Mouse (Mus musculus) cerebellum, postnatal 10 days (tissue): Measurements from ENCODE around the gene Sec14l1.

Source experiments
- DNase-seq, 2 experiments: peaks; one replicate each; pipeline ENCODE4 v3.0.0; 2021; ENCODE audit warnings: mixed read lengths in 2 of 2

The Sec14l1 gene

DNA sequence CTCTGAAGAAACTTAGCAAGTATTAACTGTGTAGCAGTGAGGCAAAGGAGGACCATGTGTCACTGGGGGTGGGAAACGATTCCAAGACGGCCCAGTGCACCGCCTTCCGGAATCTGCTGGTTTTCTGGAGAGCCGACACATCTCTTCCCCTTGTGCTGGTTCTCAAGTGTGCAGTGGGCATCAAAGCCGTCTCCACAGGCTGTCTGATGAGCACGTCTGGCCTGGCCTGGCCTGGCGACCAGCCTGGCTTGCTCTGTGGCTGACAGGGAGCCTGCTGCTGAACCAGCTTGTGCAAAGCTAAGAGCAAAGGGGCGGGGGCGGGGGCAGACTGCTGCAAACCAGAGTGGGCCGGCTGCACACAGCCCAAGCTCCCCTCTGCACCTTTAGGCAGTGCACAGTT lies 14.5 kb downstream of the Sec14l1 start:
- peak; percentile 86 to 91 for DNase-seq

DNA sequence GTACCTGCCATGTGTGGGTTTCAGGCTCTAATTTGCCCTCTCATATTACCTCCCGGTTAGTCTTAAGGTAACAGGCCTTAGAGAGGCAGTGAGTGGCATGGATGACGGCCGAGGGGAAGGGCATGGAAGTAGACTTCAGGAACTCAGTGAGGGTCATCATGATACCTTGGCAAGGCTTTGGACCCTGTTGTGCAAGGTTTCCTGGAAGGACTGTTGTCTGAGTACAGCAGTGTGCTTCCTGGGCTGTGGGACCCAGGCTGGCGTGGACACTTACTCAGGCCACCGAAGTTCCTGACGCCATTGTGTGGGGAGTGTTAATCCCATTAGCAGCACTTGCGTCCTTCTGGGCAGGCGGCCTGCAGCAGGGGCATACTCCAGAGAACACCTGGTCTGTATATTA lies 15.1 kb downstream of the Sec14l1 start:
- DNase-seq, result no peak

DNA sequence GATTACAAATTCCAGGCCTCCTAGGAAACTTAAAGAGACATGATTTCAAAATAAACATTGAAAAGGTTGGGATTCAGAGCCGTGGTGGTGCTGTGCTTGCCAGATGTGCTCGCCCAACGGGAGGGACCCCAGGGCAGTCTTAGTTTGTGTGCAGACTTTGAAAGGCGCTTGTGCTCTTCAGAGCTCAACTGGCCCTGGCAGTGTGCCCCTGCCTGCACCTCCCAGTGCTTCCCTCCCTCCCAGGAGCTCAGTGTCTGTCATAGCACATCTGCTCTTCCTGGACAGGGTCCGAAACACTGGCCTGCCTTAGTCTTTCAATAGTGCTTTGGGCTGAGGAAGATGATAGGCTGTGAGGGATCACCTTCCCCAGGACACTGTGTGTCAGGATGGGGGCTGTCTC lies 15.9 kb downstream of the Sec14l1 start:
- DNase-seq, result peak; percentile 59 to 75

DNA sequence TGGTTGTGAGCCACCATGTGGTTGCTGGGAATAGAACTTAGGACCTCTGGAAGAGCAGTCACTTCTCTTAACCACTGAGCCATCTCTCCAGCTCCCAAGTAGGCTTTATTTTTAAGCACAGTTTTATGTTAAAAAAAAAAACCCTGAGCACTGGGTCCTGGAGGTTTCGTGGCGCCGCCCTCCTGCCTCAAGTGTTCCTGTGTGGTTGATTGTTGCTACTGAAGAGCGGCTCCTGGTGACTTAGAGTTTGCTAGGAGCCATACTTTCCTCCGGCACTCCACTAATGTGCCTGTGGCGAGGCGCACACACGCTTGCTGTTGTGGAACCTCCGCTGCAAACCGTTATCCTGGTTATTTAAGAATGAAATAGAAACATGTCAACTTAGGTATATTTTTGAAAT lies 16.5 kb downstream of the Sec14l1 start:
- no peak for DNase-seq

DNA sequence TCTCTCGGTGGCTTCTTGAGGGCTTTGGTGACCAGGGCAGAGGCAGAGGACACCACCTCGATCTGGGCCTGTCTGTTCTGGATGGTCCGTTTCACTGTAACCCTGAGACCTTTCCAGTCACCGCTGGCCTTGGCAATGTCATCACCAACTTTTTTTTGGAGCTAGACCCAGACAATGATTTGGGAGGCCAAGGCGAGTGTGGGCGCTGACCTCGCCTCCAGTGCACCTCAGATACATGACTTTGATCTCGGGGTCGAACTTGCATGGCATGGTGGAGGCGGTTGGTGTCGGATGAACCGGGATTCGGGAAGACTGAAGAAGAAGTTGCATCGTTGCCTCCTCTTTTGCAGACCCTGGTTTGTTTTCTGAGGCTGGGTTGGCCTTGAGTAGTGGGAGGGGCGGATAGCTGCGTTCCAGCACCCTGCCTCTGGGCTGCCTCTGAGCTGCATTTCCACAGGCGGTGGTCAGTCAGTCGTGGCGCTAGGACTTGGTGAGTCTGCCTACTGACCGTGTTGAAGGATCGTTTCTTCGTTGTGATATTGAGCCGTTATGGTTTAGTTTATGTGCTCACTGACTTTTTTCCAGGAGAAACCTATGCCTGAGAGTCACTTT lies 19.9 kb downstream of the Sec14l1 start:
- DNase-seq, result no peak

DNA sequence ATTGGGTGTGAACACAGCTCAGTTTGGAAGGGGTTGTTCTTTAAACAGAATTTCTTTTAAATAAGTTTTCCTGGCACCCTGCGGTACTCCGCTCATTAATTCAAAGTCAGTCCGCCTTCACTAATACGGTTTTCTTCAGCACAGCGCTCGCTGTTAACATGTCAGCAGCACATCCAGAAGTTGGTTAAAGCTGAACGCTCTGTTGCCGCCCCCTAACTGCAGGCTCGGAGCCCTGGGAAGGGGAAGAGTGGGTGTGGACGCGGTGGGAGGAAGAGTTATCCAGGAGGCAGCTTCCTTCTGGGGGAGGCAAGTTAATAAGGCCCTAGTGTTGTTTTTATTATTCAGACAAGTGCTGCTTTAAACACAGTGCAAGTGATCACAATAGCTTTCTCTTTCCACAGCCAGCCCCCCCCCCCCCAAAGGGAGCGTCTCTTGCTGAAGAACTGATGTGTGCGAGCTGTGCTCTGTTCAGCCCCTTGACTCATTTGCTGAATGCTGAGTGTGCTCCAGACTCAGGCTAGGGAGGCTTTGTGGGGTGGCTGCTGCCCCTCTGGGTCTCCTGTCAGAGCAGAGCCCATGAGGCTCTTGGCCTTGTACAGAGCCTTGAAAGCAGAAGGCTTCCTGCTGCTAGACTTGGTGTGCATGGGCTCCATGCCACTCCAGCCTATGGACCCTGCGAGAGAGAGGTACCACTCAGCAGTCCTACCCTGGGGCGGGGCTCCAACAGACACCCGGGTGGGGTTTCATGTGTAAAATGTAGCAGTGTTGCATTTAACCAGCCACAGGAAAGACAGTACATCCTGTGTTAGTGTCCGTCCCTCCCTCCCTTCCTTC lies 20.7 kb downstream of the Sec14l1 start:
- no peak for DNase-seq

DNA sequence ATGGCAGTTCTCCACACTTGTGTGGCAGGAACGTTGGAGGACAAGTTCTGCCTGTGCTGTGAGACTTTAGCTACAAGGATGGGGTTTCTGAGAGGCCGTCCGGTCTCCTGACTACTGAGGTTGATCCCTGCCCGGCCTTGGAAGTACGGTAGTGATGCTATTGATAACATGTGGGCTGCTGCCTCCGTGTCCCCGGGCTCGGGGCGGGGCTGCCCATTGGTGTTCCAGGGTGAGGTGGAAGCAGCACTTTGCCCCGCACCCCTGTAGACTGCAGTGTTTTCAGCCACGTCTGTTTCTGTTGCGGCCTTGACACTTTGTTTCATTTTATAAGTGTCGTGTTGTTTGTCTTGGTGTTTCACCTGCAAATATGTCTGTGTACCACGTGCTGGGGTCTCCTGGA lies 21.9 kb downstream of the Sec14l1 start:
- no peak for DNase-seq

DNA sequence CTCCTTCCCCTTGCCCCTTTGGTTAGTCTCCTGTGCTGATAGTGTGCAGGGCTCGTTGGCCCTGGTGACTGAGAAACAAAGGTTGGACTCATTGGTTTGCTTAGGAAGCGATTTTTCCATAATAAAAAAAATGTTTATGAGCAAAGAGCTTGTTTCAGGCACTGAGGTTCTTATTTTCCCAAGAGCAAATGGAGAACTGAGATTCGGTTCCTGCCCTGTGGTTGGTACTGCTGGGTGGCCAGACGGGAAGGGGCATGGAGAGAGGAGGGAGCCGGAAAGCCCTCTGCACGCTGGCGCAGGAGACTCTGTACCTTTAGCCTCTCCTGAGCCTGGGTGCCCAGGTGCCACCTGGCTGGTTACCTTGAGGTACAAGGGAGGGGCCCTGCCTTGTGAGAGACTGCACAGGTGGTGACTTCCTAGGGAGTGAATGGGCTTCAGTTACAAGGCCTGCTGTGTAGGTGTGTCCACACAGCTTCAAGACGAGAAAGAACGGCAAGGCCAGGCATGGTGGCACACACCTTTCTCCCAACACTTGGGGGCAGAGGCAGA lies 23.3 kb downstream of the Sec14l1 start:
- DNase-seq, result no peak

DNA sequence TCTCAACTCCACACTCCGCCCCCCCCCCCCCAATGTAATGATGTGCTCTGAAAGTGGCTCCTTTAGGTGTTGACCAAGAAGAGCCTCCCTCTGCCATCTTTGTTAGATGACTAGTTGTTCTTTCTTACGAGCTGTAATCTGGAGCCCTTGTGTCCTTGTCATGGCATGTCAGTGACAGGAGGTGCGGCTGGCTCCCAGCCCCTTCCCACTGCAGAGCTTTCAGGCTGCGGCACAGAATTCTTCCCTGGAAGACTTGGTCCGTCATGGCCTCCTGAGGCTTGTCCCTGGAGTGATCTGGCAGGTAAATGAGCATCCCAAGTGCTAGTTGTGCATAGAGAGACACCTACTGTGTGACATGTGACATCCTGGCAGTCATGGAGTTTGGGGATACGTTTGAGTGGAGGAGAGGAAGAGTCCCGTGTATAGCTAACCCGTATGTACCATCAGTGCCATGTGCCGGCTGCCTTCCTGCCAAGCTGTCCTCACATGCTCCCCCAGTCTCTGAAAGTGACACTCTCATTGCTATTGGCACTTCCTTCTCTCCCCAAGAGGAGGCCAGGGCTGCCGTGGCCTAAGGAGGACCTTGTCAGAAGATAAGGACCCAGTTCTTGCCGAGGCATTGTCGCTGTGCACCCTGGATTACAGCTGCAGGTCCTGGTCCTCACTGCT lies 24.0 kb downstream of the Sec14l1 start:
- peak; percentile 71 to 73 for DNase-seq

DNA sequence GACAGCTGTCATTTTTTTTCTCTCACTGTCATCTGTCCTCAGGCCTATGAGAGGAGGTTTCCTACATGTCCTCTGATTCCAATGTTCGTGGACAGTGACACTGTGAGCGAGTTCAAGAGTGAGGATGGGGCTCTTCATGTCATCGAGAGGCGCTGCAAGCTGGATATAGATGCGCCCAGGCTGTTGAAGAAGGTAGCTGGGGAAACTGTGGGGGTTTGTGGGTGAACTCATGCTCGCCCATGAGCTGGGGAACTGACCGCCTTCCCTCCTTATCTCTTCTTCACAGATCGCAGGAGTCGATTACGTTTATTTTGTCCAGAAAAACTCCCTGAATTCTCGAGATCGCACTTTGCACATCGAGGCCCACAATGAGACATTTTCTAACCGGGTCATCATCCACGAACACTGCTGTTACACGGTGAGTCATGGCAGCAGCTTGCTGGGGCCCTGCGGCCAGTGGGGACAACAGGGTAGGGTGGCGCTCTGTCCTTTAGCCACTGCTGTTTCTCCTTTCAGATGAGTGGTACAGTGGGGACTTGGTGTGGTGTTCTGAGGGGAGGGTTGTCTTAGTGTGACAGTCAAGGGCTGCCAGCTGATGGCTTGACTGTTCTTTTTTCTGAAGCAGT lies 26.5 kb downstream of the Sec14l1 start:
- no peak for DNase-seq

DNA sequence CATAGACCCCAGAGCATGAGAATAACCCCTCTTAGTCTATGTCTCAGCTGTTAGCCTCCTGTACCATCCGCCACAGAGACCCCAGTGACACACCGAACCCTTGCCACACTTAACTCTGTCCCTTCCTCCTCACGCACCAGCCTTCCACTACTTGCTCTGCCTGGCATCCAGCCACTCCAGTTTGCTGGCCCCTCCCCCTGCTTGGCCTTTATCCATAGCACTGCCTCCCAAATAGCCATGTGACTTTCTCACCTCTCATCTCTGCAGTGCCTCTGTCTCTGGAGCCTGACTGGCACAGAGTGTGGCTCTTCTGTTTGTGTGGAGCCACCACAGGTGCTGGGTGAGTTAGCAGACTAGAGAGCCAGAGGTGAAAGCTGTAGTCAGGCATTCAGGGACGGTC lies 27.5 kb downstream of the Sec14l1 start:
- DNase-seq, result peak in 1 of 2 experiments; percentile 53

DNA sequence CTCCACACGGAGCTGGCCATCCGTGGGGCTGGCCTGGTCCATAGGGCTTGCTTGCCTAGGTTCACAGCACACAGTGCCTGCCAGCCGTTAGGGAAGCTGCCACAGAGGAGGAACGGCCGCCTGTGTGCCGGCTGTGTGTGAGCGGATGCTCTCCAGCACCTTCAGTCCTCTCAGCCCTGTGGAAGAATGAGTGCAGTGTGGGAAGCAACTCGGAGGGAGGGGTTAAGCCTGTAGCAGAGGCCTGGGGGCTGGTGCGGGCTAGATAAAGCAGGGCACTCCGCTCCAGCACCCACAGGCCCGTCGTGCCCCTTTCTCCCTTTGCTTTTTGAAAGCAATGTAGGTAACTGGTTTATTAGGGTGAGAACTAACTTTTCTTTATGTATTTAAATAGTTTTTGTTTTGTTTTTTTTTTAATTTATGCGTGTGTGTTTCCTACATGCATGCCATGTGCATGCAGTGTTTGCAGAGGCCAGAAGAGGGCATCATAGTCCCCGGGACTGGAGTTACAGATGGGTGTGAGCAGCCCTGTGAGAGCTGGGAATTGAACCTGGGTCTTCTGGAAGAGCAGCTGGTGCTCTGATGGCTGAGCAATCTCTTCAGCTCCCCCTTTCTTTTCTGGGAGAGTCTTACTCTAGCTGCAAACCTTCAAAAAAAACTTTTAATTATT lies 30.6 kb downstream of the Sec14l1 start:
- no peak for DNase-seq

DNA sequence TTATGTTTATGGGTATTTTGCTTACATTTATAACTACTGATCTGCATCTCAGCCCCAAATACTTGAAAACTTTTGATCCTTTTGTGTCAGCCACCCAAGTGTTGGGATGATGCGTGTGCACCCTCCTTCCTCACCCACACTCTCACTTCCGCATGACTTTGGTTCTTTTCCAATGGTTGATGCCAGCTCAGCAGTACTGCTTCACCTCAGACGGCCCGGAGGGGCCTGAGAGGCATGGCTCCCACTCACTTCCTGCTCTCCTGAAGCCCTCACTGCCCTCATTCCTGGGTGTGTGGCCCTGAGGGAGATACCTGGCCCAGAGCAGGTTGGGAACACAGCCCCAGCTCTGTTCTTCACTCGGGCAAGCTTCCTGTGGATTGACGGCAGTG lies 31.1 kb downstream of the Sec14l1 start:
- DNase-seq, result no peak

DNA sequence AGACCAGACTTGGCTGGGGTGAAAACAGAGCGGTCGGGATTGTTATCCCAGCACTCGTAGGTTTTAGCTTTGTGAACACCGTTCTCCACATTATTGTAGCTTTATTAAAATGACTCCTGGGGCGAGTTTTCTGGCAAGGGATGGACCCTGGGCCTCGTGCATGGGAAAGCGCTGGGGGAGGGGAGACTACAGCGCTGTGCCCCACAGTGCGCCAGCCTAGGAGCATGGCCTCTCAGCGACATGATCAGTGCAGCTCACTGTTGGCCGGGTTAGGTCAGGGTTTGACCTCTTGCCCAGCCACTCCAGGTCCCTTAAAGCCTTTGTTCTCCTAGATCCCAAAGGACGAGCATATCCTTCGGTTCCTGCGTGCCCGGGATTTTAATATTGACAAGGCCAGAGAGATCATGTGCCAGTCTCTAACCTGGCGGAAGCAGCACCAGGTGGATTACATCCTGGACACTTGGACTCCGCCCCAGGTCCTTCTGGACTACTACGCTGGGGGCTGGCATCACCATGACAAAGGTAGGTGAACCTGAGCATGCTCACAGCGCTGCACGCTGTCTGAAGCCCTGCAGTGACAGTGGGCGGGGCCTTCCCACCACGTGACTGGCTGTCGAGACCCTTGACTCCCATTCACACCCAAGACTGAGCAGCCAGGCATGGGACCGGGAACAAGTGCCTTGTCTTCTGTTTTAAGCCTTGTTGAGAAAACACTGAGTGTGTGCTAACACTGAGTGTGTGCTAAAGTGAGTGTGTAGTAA lies 32.0 kb downstream of the Sec14l1 start:
- no peak for DNase-seq

DNA sequence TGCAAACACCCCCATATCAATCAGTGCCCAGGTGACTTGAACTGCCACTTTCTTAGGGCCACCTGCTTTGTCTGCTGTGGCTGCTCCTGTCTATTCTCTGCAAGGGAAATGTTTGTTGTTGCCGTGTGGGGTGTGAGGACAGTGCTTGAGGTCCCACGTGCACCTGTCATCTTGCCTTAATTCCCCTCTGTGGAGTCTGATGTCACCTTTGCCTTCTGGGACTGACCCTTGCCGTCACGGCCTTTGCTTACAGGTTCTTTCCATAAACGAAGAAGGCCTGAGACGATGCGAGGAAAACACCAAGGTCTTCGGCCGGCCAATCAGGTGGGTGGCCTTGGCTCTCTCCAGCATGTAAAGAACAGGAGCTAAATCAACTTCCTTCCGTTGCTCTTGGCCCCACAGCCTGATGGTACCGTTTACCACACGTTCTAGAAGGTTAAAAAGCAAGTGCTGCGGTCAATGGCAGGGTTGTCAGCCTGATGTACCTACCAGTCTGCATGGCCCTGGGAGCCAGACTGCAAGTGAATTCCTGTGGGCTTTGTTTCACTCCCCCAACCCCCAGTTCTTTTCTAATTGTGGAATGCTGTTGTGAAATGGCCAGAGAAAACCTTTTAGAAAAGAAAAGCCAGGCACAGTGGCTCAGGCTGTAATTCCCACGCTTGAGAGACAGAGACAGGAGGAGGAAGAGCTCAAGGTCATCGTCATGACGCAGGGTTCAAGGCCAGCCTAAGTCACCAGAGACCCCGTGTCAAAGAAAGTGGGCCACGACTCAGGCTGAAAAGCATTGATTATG lies 34.1 kb downstream of the Sec14l1 start:
- DNase-seq, result no peak

DNA sequence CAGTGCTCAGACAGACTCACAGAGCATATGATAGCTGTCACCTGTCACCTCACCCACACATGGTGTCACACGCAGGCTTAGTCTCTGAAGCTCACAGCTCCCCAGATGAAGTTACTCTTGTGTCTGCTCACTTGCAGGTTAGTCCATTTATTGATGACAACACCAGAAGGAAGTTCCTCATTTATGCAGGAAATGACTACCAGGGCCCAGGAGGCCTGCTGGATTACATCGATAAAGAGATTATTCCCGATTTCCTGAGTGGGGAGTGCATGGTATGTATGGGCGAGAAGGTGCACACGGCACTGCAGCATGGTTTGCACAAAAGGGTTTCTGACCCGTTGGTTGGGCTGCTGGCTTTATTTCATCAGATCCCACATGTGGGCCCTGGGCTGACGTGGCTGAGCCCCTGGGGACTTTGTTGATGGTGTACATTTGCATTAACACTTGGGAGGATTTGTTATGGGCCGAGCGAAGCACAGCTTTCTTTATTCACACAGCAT lies 35.5 kb downstream of the Sec14l1 start:
- DNase-seq, result no peak

DNA sequence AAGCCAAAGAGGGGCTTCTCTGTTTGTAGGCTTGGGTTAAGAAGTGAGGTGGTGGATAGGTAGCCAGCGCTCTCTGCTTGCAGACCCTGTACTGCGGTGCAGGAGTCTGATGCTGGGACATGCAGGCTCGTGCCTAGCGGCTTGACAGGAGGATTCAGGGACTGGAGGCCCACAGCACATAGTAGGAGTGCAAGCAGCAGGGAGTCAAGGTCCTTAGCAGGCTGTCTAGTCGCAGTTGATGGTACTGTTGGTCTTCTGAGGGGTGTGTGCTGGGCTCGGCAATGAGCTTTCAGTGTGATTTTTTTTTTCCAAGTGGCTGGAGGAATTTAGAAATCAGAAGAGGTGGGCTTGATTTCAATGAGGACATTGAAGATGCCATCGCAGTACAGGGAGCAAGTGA lies 36.5 kb downstream of the Sec14l1 start:
- no peak for DNase-seq

DNA sequence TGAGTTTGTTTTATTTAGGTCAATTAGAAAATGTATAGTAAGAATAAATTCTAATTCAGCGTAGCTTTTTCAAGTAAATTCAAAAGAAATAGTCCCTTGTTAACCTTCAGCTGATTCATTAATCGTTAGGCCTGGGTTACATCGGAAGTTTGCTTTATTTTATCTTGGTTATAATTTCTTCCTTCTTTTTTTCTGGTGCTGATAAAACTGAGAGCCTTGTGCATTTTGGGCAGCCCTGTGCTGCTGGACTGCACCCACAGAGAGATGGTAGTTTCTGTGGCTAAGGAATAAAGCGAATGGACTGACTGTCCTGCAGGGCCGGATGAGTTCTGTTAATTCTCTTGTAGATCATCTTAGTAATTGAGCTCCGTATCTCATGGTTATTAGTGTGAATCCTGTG lies 37.6 kb downstream of the Sec14l1 start:
- no peak for DNase-seq

DNA sequence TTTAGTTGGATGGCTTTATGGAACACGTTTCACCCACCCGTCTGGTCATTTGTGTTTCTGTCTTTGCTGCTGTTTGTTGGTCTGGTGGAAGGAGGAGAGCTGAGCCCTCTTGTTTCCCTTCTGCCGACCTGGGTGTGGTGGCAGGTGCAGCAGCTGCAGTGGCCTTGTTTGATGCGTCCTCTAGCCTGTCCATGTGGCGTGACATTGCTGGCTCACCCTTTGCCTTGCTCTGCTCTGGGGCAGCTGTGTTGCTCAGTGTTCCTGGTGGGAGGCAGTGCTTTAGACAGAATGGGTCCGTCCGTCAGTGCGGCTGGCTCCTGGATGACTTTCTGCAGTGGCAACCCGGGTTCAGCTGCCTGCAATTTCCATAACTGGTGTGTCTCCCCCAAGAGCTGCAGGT lies 38.6 kb downstream of the Sec14l1 start:
- no peak for DNase-seq

DNA sequence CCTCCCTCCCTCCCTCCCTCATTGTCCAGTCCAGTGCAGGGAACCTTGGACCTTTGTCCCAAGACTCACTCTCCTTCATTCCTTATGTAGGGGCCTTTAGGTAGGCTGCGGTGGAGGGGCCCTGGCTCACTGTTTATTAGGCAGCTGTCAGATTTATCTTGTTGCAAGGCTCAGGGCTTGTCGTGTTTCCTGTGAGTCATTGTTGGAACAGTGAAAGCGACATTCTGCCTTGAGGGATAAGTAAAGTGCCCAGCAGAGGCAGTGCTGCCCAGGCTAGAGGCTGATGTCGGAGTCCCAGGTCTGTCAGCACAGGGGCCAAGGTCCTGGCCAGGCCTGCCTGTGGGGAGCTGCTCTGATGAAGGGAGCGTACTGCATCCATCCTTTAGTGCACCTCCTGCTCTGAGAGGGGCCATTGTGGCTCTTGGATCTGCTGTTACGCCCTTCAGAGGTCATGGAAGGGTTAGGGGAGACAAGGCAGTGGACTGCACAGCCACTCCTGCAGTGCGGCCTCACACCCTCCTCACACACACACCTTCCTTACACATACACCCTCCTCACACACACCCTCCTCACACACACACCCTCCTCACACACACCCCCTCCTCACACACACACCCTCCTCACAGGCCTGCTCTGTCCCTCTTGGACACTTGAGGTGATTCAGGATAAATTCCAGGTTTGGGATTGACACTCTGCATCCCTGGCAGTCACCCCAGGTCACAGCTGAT lies 39.3 kb downstream of the Sec14l1 start:
- no peak for DNase-seq
